Mouse (Mus musculus) bone marrow, adult 2 months (tissue): ENCODE results near the gene Rpl26. TPM values are rescaled to one million over a fixed set of nuclear protein-coding genes. Genes with fewer than 3 reads are reported as not detected.
A peak's percentile ranks its signal among the peaks of the same experiment; 100 is the strongest.

Source experiments
- H3K27ac ChIP-seq: fragments of 200-500 bp; 2 replicates; pipeline ENCODE4 v1.5.1; 2012; ENCODE audit warnings: low read depth, mild to moderate bottlenecking, control low read depth, inconsistent platforms, low read length; ENCODE audit not compliant: control insufficient read depth, poor library complexity, insufficient read depth
- H3K4me1 ChIP-seq: fragments of 200-500 bp; 2 replicates; pipeline ENCODE4 v1.6.1; 2011; ENCODE audit warnings: low read length; ENCODE audit not compliant: control insufficient read depth, insufficient read depth
- H3K4me3 ChIP-seq: fragments of 200-500 bp; replicated peaks from 2 replicates; pipeline ENCODE3; 2011; ENCODE audit warnings: mild to moderate bottlenecking, low read depth, low read length, control low read depth; ENCODE audit not compliant: control insufficient read depth
- CTCF ChIP-seq: fragments of 200-500 bp; IDR thresholded peaks from 2 replicates; pipeline ENCODE4 v1.5.1; 2011; ENCODE audit warnings: low read length, control low read depth; ENCODE audit not compliant: control insufficient read depth, insufficient read depth
- POLR2A ChIP-seq: fragments of 200-500 bp; IDR thresholded peaks from 2 replicates; pipeline ENCODE4 v1.6.1; 2011; ENCODE audit warnings: low read depth, mild to moderate bottlenecking, control low read depth, low read length, borderline replicate concordance; ENCODE audit not compliant: control insufficient read depth
- WGBS: fragments of 180-500 bp; shearing (Covaris S2); methylation state at CpG from one replicate; pipeline ENCODE4 v1.1.7; 2018; 5-methylcytosine and 5-hydroxymethylcytosine counted together
- polyA plus RNA-seq: library from polyadenylated mRNA; stranded (reverse); fragments of >200 nt; gene quantifications from 2 replicates; pipeline ENCODE4 v1.2.4, GENCODE M21; 2011; ENCODE audit warnings: low replicate concordance; ENCODE audit not compliant: missing spikeins, insufficient read depth, insufficient read length

Rpl26 gene
- polyA plus RNA-seq, 1 experiment = 3,389 TPM

DNA sequence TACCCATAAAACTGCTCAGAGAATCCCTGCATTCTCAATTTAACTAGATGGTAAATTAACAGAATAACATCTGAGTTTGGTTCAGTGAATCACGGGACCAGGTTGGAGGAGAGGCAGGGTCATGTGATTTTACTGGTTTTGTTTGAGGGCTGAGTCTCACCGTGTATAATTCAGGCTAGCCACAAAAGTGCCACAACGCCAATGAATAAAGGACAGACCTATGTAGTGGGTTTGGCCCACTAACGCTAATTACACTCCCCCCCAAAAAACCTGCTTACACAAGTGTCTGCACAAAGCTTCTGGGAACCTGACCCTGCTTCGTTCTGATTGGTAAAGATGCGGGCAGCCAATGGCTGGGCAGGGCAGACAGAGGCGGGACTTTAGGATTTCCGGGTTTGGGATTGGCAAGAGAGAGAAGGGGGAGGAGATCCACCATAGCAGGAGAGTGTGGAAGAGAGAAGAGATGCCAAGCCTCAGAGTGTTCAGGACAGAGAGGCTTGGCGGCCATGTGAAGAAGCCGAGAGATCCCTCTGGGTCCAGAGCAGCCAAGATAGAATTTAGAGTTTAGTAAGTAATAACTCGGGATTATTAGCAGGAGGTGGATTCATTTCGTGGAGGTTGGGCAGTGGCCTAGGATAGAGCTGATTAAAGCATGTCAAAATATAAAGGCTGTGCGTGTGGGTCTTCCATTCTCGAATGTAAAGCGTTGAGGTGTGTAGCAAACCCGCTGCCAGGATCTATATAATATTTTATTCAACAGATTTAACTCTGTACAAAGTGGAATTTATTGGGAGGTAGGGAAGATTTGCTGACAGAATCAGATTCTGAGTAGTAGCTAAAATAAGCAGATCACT, 38.3 kb downstream of the Rpl26 start:
- no peak overlapping the region for H3K27ac ChIP-seq
- peak overlapping the region; percentile 51 for H3K4me3 ChIP-seq
- no peaks in the 10 kb centered on the region for H3K4me1 ChIP-seq
- no peak for TF ChIP-seq CTCF
- TF ChIP-seq POLR2A = no peak; the same call in 1 of the 2 replicates
- under 1% methylated on average over 16 of the region's 16 CpGs for WGBS

DNA sequence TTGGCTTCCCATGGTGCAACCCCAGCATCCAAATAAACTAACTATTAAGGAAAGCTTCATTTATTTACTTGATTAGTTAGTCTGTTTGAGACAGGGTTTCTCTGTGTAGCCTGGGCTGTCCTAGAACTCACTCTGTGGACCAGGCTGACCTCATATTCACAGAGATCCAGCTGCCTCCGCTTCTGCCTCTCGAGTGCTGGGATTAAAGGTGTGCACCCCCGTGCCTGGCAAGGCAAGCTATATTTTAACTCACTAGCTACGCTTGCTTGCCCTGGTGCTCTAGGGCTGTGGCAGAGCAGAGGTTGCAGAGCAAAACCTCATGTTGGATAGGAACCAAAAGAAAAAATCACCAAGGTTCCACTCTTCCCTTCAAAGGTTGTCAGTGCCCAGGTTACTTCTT, 39.1 kb downstream of the Rpl26 start:
- no peak overlapping the region for H3K27ac ChIP-seq
- H3K4me1 ChIP-seq = no peaks in the 10 kb centered on the region
- 57% methylated on average over 4 of the region's 4 CpGs for WGBS
- TF ChIP-seq CTCF (no peak), POLR2A (no peak)
- no peak overlapping the region for H3K4me3 ChIP-seq

- Histone ChIP-seq H3K27ac (no peak overlapping the region), H3K4me3 (no peak overlapping the region), H3K4me1 (no peaks in the 10 kb centered on the region)
- WGBS = 88% methylated on average over 8 of the region's 8 CpGs
- no peak for TF ChIP-seq POLR2A
- no peak for TF ChIP-seq CTCF
Observed at GRCm38 (mm10) chr11:68942731-68943130, 41.3 kb downstream of the Rpl26 start.

DNA sequence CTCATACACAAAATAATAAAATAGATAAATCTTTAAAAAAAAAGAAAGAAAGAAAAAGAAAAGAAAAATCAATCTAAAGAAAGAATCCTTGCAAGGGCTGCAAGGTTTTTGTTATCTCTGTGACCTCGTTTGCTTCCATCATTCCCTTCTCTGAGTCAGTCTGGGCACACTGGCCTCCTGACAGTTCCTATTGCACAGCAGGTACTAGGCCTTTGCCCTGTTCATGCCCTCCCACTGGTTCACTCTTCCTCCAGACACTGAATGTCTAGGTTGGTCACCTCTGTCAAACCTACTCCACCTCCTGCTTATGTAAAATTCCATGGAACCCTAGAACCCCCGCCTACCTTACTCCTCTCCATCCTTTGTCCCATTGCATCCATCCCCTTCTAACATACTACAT, 43.9 kb downstream of the Rpl26 start:
- Histone ChIP-seq H3K27ac (no peak overlapping the region), H3K4me1 (no peaks in the 10 kb centered on the region), H3K4me3 (no peak overlapping the region)
- TF ChIP-seq CTCF = no peak
- TF ChIP-seq POLR2A = no peak
- 63% methylated on average over 2 of the region's 2 CpGs for WGBS

- TF ChIP-seq CTCF (no peak), POLR2A (no peak)
- Histone ChIP-seq H3K4me3 (no peak overlapping the region), H3K4me1 (no peaks in the 10 kb centered on the region), H3K27ac (no peak overlapping the region)
- 80% methylated on average over 4 of the region's 4 CpGs for WGBS
Observed at GRCm38 (mm10) chr11:68946001-68946400, 44.6 kb downstream of the Rpl26 start.

GRCm38 (mm10) chr11:68946806-68947440, 45.5 kb downstream of the Rpl26 start:
- no peaks in the 10 kb centered on the region for H3K4me1 ChIP-seq
- 79% methylated on average over 16 of the region's 16 CpGs for WGBS
- no peak overlapping the region for H3K4me3 ChIP-seq
- no peak for TF ChIP-seq POLR2A
- TF ChIP-seq CTCF = no peak
- no peak overlapping the region for H3K27ac ChIP-seq

- Histone ChIP-seq H3K4me3 (no peak overlapping the region), H3K27ac (no peak overlapping the region), H3K4me1 (no peaks in the 10 kb centered on the region)
- 84% methylated on average over 12 of the region's 12 CpGs for WGBS
- TF ChIP-seq CTCF (no peak), POLR2A (no peak)
Observed at GRCm38 (mm10) chr11:68947542-68947993, 46.2 kb downstream of the Rpl26 start.

- no peak overlapping the region for H3K27ac ChIP-seq
- peaks cover 4% of the 10 kb centered on the region for H3K4me1 ChIP-seq
- H3K4me3 ChIP-seq = no peak overlapping the region
- TF ChIP-seq CTCF (no peak), POLR2A (no peak)
- WGBS = 63% methylated on average over 13 of the region's 13 CpGs
Observed at GRCm38 (mm10) chr11:68953903-68954302, 52.5 kb downstream of the Rpl26 start.

DNA sequence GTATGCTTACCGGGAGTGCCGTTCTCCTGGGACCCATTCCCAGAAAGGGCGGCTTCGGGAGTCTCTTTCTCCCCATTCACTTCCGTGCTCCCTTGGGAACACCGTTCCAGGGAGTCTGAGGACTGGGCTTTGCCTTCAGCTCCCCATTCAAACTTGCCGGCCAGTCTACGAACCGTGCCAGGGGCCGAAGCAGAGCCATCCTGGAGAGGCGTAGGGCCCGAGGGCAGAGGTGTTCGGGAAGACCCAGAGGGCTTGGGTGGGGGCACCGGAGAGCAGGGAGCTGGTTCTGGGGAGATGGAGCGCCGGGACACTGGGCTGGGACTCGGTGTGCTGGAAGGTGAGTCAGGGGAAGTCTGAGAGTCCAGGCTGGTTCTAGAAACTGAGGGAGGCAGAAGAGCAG, 53.0 kb downstream of the Rpl26 start:
- 17% methylated on average over 17 of the region's 17 CpGs for WGBS
- no peak for TF ChIP-seq CTCF
- TF ChIP-seq POLR2A = no peak
- Histone ChIP-seq H3K4me1 (peaks cover 4% of the 10 kb centered on the region), H3K4me3 (no peak overlapping the region), H3K27ac (no peak overlapping the region; the same call in 1 of the 2 replicates)
